Mouse (Mus musculus) CD4-positive, CD25-positive, alpha-beta regulatory T cell, adult 4 months (primary cell): ENCODE data around the gene Wdr82. TPM values are rescaled to one million over a fixed set of nuclear protein-coding genes. Genes with fewer than 3 reads are reported as not detected.

Experiments used
- ATAC-seq: one replicate; pipeline ENCODE4 v1.8.0; 2017
- polyA plus RNA-seq, 2 experiments: library from polyadenylated mRNA; unstranded; fragments of 100-300 nt; shearing (Covaris generic); gene quantifications; one replicate each; pipeline ENCODE4 v1.2.1; 2017

Wdr82 gene
- polyA plus RNA-seq, 2 experiments from 2014 or later = 46.5 to 47.3 TPM

DNA sequence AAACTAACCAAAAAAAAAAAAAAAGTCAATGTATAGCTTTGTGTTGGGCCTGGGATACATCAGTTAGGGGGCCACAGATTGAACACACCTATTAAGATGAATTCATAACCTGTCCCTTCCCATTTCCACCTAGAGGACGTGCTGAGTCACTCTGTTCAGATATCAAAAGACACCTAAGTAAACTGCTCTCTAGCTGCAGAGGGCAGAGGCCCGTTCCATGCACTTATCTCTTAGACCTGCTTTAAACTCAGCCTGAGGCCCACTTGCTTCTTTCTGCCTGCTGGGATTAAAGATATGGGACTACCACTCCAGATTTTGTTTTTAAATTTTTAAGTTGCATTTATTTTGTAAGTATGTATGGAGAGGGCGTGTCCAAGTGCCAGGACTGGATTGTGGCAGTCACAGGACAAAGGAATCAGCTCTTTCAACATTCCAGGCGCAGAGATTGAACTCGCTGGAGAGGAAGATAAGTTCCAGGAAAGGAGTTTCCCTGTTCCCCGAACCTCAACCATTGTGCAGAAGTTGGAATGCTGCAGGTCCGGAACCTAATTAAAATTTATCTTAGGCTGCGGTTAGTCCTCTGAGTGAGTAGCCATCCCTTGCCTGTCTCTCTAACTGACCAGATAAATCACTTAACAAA lies 57.2 kb downstream of the Wdr82 start:
- no peak for ATAC-seq

DNA sequence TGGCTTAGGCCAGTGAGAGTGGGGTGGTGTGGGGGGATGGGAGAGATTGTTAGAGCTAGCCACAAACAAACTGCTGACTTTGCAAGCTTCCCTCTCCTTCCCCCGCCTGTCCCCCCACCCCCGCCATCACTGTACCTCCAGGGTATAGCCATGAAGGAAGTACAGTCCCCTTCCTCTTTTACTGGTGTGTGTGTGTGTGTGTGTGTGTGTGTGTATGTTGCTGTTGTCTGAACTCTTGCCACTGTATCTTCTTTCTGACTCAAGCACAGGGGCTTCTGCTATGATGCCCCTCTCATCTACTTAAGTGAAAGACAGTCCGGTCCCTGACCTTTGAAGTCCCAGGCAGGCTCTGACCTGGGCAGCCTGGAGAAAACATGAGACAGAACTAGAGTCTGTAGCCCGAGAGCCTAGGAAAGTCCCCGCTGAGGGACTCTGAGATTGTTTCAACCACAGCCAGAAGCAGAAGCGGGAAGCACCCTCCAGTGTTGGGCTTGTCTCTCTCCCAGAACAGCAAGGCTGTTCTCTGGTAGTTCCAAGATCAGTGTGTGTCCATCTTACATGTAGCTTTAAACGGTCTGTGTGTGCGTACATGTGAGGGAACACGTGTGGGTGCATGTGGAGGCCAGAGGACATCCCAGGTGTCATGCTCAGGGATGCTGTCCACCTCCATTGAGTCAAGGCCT lies 59.5 kb downstream of the Wdr82 start:
- ATAC-seq = no peak

DNA sequence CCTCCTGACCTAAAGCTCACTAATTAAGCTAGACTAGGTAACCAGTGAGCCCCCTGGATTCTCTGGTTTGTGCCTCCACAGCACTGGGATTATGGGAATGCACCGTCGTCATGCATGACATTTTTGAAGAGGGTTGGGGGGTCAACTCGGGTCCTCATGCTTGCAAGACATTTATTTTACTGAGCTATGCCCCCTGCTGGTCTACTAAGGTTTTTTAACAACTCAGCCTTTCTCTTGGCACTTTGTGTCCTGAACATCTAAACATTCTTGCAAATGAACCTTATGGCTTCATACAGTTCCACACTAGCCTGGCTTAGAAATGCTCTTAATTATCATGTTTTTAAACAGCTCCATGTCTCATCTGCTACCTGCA lies 60.0 kb downstream of the Wdr82 start:
- no peak for ATAC-seq

DNA sequence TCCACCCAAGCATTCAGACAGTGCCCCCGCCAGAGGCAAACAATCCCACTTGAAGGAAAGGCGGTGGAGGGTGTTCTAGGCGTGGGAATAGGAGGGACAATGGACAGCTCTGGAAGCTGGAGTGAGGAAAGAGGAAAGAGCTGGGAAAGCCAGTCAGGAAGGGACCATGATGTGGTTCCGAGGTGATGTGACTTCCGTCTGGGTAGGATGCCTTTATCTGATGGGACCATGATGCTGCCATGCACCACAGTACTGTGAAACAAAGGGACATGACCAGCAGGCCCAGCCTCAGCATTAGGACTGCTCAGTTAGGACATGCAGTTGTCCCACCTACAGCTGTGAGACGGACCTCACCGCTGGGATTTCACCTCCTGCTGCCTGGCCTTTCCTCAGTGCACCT lies 60.5 kb downstream of the Wdr82 start:
- ATAC-seq = no peak

DNA sequence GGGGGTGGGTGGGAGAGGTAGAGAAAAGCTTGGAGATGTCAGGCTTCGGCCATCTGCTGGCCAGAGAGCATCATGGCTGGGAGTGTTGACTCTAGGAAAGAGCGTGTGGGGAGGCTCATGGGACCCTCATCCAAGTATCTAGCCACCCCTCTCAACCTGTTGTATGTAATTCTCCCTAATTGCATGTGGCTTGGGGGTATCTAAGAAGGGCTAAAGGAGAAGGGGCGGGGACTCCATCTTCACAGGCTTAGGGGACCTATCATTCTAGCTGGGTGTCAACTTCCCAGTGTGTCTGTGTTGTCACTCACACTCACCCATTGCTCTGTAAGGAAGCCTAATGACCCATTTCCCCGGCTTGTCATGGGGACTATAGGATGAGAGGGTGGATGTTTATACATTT lies 61.1 kb downstream of the Wdr82 start:
- no peak for ATAC-seq

DNA sequence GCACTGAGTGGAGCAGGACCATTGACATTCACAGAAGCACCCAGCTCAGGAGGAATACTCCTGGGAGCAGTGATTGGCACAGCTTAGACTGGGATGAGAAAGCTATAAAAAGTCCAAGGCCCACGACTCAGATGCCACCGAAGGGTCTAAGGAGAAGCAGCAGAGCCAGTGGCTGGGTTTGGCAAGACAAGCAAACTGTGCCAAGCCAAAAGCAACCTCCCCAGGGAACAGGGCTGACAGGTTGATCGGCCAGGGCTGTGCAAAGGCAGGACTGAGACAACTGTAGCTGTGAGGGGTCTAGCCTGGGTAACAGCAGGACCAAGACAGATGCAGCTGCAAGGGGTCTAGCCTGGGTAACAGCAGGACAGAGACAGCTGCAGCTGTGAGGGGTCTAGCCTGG lies 62.2 kb downstream of the Wdr82 start:
- no peak for ATAC-seq

DNA sequence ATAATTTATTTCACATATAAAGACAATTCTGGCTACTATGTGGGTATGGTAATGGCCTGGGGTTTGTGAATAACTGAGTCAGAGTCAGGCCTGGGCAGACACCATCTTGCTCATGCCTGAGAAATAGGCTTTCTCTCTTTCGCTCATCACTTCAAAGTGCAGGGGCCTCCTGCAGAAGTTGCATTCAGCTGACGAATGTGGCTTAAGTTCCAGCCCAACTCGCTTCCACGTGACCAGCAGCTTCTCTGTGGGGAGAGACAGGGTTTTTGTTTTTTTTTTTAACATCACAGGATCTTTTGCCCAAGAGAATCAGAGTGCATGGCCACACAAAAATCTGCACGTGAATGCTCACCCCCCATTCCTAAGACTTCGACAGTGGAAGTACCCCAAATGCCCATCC lies 63.2 kb downstream of the Wdr82 start:
- ATAC-seq = no peak

DNA sequence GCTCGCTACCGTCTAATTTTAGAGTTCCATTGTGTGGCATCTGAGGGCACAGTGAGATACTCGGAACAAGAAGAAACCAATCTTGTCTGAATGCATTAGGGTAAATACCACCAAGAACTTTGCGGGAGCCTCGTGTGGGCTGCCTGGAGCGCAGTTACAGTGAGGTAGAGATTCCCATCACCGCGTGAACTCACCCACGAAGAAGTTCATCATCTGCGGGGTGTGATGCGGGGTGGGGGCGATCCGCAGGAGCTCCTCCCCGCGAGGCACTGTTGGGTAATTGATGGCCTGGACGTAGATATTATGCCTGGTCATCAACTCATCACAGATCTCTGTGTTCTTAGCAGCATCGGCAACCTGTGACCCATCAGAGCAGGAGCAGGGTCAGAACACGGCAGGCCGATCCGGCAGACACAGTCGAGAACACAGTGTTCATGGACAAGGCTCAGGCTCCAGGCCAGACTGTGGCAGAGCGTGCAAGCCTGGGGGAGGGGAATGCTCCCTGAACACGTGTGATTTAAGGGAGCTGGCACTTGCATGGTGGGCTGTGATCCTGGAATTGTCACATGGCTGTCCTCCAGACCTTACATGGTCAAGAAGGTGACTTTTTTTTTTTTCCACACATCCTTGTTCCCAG lies 64.6 kb downstream of the Wdr82 start:
- no peak for ATAC-seq

DNA sequence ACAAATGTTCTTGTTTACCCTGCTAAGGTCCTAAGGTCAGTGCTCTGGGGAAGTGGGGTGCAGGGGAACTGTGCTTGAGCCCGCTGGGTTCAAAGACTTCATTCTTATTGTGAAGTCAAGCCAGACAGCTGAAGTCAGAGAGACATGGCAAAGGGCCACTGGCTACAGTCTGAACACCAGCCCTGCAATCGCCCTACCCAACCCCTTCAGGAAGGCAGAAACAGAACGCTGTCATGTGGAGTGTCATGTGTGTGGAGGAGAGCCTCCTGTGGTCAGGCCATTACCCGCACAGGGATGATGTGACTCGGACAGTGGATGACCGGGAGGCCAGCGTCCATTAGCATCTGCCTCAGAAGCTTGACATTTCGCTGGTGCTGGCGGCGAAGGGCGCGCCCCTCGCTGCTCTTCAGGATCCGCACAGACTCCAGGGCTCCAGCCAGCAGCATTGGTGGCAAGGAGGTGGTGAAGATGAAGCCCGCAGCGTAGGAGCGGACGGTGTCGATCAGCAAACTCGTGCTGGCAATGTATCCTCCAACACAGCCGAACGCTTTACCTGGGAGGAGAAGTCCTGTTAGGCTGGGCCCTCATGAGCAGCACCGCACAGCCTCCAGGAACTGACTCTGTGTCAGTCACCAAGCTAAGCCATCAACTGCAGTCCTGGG lies 65.6 kb downstream of the Wdr82 start:
- no peak for ATAC-seq

DNA sequence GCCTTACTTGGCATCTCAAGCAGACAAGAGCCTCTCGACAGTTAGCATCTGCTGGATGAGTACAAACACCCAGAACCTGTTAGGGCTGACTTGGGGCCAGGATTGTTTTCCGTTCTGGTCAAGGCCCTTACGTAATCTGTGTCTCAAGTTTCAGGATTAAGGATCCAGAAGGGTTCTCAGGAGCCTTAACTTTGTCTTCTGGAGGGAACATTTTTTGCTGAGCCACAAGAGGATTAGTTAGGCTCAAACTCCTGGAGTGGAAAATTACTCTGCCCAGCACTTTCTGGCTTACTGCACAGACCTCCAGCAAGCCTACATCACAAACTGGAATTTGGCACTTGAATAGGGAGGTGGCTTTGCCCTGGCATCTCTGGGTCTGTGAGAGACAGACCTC lies 66.1 kb downstream of the Wdr82 start:
- ATAC-seq = no peak

DNA sequence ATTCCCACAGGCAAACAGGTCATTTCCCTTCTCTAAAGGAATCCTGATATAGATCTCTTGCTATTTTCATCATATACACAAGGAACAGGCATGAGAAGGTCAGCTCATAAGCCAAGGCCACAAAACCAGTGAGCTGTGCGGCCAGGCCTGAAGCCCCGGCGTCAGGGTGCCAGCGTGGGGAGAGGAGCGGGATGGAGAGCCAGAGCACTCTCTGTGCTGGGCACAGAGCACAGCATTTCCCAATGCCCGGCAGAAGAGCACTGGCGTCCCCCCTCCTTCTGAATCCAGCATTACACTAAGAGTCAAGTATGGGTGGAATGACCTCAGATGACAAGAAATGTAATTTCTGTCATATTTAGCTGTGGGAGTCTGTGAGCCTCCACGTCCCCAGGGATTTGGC lies 66.7 kb downstream of the Wdr82 start:
- ATAC-seq = no peak

DNA sequence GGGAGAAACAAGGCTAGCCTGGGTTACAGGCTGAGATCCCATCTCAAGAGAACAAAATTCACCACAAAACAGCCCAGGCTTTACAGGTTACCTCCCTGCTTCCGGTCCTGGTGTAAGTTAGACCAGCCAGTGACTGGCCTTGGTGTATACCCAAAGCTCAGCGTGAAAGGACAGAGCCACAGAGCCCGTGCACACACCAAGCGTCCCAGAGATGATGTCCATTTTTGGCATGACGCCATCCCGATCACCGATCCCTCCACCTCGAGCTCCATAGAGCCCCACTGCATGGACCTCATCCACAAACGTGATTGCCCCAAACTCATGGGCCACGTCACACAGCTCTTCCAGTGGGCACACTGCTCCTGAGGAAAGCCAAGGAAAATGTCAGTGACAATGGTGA lies 67.2 kb downstream of the Wdr82 start:
- ATAC-seq = no peak

Other genes with a start within 250 kb of the Wdr82 start
- gene Col6a5, start 210.3 kb upstream of the Wdr82 start, polyA plus RNA-seq = under 1 TPM in 1 of 2 experiments, not detected in 1; 0.04 TPM
- not detected for gene Col6a4, start 74.1 kb upstream of the Wdr82 start, polyA plus RNA-seq
- gene Glyctk, start 12.8 kb upstream of the Wdr82 start, polyA plus RNA-seq = 1 to 10 TPM; 2.3 to 5.1 TPM
- gene Ppm1m, start 28.8 kb downstream of the Wdr82 start, polyA plus RNA-seq = 10 to 100 TPM; 19.8 to 24.0 TPM
- gene Twf2, start 32.2 kb downstream of the Wdr82 start, polyA plus RNA-seq = 100 to 1,000 TPM; 151 to 174 TPM
- gene Tlr9, start 51.7 kb downstream of the Wdr82 start, polyA plus RNA-seq = not detected
- gene Alas1, start 77.7 kb downstream of the Wdr82 start, polyA plus RNA-seq = 10 to 100 TPM; 43.4 to 74.4 TPM
- 1 to 10 TPM; 2.3 to 8.0 TPM for gene Poc1a, start 110.1 kb downstream of the Wdr82 start, polyA plus RNA-seq
- 10 to 100 TPM; 16.2 to 21.1 TPM for gene Dusp7, start 197.7 kb downstream of the Wdr82 start, polyA plus RNA-seq